Mouse (Mus musculus) urinary bladder, postnatal 10 days (tissue): ENCODE results near the gene 4931428F04Rik.

ENCODE experiments used
- DNase-seq: peaks from one replicate; pipeline ENCODE4 v3.0.0; 2022; ENCODE audit warnings: low spot score

The 4931428F04Rik gene

DNA sequence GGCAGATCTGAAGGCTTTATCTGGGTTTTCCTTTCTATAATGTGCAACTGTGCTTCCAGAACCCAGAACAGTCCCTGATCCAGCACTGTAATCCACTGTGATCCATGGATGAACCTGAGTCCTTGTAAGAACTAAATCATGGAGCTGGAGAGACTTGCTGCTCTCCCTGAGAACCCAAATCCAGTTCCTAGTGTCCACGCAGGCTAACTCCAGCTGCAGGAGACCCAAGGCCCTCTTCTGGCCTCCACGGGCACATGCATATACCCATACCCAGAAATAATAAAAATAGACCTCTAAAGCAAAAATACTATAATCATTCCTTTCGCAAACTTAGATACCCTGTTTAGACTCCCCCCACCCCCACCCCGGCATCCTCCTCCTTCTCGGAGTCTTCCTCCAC, 1.4 kb downstream of the 4931428F04Rik start:
- DNase-seq, result no peak

DNA sequence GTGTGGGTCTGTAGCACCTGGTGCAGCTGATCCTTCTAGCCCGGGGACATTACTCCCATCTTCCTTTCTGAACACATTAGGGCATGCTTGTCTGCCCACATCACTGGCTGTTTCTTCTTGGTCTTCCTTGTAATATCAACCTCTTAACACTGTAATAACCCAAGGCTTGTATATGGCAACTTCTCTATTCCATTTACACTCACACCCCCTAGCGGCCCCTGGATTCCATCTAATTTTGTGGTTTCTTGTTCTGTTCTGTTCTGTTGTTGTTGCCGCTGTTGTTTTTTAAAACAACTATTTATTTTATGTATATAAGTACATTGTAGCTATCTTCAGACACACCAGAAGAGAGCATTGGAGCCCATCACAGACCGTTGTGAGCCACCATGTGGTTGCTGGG, 2.8 kb downstream of the 4931428F04Rik start:
- no peak for DNase-seq

DNA sequence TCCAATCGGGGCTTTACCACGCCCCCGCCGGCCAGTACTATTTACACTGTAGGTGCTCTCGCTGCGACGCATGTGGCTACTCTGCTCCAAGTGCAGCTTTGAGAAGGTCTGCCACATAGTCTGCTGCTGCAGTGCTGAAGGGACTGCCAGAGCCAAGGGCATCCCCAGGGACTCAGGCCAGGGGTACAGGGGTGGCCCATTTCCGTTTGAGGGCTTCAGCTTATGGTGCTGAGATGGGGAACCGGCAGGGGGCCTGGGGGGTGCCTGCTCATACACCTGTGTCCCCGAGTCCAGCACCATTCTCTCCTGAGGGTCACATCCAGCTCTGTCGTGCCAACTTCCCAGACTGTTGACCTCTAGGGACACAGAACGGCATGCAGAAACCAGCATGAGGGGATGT, 4.2 kb downstream of the 4931428F04Rik start:
- no peak for DNase-seq

DNA sequence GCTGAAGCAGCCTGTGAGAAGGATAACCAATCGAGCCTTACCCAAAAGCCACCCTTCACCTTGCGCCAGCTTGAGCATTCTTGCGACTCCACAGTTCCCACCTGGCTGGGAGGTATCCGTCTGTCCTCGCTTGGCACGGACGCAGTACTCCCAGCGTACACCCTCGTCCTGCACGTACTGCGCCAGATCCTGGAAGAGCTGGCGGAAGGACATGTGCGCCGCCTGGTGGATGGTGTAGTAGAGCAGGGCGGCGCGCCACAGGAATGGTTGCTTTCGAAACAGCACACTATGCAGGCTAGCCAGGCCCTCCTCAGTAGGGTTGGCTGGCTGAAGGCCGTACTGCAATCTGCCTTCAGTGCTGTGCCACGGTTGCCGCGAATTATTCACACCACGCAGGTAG, 6.6 kb downstream of the 4931428F04Rik start:
- DNase-seq, result no peak

DNA sequence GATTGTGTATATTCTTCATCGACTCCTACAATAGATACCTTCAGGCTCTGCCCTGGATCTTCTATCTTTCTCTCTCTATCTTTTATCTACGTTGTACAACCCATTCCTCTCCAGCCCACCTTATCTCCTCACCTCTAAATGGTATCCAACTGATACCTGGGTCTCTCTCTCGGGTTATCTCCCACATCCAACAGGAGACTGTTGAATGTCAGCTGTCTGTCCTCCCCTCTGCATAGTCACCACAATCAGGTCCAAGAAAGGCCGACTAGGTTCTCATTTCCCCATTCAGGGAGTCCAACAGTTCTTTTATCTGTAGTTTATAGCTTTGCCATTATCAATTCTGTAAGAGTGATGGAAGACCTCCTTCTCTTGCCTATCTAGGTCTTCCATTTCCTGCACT, 7.4 kb downstream of the 4931428F04Rik start:
- DNase-seq, result no peak

DNA sequence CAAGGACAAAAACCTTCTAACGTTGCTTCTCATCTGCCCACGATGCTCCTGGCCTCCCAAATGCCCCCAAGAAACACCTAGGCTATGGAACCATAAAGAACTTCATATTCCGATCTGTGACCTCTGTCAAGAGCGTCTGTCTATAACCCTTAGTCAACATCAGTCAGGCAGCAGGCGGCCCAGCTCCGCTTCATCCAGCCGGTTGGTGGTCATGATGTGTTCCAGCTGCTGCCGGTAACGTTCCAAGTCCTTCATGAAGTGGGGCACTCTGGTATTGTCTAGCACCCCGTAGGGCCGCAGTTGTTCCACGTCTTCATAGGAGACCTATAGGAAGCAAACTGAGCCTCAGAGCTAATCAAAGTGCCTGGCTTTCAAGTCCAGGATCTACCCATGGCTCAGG, 7.8 kb downstream of the 4931428F04Rik start:
- no peak for DNase-seq

DNA sequence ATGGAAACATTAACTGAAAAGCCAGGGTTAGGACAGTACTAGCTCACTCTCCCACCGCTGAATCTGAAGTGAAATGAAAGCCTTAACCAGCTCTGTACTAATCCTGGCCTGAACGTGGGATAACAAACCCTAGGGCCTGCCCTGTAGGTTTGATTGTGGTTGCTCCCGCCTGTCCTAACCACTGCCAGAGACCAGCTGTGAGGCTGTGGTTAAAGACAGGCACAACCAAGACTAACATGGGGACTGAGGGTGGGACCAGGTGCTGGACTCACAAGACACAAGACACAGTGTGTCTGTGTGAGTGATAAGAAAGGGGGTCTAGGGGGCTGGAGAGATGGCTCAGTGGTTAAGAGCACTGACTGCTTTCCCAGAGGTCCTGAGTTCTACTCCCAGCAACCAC, 9.1 kb downstream of the 4931428F04Rik start:
- DNase-seq, result no peak

DNA sequence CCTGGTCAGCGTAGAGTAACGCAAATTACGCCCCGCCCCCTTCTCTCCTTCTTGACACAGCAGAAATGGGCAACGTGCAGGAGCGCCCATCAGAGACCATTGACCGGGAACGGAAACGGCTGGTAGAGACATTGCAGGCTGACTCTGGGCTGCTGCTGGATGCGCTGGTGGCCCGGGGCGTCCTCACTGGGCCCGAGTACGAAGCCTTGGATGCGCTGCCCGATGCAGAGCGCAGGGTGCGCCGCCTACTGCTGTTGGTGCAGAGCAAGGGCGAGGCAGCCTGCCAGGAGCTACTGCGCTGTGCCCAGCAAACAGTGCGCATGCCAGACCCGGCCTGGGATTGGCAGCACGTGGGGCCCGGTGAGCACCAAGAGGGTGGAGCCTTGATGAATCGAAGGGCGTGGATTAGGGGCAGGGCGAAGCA, 10.7 kb downstream of the 4931428F04Rik start:
- DNase-seq, result no peak

DNA sequence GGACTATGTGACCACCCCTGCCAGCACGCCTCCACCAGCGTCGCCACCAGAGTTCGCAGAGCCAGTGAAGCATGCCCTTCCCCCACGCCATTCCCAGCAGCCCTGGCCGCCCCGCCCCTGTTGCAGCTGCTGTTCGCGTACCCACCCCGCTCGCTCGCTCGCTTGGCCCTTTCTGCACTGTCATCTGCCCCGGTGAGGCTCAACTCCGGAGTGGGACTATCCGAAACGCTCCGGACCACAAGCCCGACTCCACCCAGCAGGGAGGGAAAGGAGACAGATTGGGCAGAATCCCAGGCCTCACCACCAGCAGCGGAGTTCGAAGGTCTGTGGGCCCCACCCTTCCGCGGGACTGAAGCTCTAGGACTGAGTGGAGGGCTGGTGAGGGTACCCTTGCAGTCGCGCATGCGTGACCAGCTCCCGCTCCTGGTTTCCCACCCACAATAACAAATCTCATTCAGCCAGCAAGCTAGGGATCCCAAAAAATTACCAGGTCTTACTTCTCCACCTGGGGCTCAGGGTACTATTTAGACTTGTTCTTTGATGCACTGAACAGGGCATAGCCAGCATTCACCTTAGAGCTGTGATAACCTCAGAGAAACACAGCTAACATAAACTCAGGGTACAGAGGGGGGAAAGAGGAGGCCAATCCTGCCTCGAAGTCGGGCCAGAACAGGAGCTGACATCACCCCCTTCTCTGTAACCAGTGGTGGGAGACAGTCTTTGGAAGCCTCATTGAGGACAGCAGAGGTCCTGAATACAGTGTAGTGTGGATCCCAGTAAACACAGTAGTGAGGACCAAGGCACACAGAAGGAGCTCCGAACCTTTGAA, 13.2 kb downstream of the 4931428F04Rik start:
- no peak for DNase-seq

DNA sequence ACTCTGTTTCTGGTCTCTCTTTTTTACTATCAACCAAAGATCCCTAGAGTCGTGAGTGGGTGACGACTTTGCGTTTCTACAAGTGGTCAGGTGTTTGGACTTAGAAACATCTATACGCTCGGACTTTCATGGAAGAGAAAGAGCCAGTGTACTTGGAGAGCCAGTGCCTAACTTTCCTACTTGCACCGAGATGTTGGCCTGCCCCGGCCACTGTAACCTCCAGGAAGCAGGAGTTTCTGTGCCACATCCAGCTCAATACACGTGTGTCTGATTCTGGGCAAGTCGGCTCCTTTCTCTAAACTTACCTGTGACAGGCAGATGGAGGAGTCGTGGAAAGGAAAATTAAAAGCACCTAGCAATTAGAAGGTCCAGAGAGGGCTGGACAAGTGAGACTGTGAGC, 13.8 kb downstream of the 4931428F04Rik start, which contains the start of gene Nol3:
Nol3 (plus strand) TSS at position 301 of the 400 bp plus-strand sequence.
- no peak for DNase-seq

DNA sequence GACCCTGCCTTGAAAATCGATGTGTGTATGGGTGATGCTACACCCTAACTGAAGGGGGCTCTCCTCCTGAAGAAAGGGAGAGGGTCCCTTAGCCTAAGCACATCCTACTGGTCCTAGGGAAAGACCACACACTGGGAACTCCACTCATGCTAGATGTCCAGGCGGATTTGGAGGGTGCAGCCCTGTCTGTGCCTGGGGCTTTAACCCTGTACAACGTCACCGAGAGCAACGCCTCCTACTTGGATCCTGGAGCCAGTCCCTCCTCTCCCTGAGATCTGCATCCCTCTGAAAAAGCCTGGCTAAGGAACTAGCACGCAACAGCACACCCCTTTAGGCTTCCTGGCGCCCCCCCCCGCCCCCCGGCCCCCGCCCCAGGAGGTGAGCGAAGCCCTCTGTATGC, 14.3 kb downstream of the 4931428F04Rik start:
- DNase-seq, result no peak

DNA sequence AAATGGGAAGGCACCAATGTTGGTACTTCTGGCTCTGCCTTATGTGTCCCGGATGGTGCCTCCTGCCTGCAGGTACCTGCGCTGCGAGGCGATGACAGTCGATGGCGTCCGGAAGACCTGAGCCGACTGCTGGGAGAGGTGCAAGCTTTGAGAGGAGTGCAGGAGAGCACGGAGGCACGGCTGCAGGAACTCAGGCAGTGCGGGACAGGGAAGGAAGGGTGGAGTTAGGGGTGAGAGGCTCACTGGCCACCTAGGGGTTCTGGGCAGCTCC, 18.8 kb downstream of the 4931428F04Rik start:
- DNase-seq, result no peak

DNA sequence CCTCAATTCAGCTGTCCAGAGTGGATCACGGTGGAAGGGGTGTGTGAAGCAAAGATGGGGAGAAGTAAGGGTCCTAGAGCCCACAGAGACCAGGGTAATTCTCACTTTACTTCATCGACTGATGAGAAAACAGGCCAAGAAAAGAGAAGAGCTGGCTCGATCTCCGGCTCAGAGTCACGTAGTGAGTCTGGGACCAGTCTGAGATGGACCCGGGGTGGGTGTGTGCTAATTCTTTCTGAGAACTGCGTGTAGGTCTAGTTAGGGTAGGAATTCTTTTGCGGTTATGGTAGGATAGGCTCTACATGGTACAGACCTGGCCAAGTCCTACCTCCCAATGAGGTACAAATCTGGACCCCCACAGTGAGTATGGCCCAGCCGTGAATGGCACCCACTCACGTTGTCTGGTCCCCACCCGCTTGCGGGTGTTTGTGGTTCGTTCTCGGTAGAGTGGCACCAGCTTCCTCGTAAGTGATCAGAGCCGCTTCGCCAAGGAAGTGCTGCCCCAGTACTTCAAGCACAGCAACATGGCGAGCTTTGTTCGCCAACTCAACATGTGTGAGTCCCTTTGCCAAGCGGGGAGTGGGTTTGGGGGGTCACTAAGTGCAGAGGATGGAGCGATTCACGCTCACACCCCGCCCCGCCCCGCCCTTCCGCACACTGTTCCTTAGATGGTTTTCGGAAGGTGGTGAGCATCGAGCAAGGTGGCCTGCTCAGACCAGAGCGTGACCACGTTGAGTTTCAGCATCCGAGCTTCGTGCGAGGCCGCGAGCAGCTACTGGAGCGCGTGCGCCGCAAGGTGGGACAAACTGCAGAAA, 19.4 kb downstream of the 4931428F04Rik start:
- DNase-seq, result no peak

DNA sequence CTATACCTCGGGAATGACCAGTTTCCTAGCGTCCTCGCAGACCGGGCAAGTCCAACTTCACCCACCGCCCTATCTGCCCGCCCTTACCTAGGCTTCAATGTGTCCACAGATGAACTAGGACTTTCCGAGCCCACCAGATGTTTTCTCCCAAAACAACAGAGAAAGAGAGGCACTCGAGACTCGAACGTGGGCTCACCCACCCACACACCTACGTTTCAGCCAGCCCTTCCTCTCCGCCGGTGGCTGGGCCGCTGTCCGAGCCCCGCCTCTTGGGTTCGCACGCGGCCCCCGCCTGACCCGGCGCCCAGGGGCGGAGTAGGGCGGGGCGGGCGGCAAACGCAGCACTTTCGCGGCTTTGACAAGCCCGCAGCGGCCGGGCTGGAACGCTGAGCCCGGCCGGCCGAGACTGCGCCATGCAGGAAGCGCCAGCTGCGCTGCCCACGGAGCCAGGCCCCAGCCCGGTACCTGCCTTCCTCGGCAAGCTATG, 20.2 kb downstream of the 4931428F04Rik start, which contains the start of gene Hsf4:
Hsf4 (plus strand) TSS at position 341 of the 487 bp plus-strand sequence.
- no peak for DNase-seq

DNA sequence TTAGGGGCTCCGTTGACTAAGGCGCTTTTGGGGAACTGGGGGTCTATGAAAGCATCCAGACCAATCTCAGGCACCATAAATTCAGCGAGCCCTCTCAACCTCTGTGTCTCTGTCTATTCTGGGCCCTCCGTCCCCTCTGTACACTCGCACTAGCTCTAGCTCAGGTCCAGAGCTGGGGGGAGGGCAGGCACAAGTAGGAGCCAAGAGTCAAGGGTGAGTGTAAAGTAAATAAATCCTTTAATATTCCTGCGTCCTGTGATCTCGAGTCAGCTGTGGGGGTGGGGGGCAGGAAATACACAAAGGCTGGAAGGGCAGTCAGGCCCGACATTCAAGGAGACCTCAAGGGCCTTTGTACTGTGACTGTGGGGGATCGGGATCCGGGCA, 20.6 kb downstream of the 4931428F04Rik start:
- DNase-seq, result no peak

DNA sequence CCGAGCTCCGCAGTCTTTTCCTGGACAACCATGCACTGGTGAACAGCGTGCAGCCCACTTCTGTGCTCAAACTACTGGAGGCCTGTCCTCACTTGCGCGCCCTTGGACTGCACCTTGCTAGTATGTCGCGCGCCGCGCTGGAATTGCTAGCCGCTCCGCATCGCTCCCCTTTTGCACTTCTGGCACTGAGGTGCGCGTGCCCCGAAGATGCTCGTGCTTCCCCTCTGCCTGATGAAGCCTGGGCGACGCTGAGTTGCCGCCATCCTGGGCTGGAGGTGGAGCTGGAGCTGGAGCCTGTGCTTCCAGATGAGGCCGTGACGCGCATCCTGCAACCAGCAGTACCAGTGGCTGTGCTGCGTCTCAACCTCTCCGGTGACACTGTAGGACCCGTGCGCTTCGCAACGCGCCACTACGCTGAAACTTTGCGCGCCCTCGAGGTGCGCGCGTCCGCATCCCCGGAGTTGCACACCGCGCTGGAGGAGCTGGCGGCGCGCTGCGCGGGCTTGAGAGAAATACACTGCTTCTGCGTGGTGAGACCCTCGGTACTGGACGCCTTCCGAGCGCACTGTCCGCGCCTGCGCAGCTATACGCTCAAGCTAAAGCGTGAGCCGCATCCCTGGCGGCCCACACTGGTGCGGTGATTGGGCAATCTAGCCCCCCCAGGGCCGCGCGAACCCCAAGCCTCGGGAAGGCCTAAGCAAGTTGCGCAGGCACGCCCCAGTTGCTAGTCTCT, 21.2 kb downstream of the 4931428F04Rik start:
- DNase-seq, result no peak

DNA sequence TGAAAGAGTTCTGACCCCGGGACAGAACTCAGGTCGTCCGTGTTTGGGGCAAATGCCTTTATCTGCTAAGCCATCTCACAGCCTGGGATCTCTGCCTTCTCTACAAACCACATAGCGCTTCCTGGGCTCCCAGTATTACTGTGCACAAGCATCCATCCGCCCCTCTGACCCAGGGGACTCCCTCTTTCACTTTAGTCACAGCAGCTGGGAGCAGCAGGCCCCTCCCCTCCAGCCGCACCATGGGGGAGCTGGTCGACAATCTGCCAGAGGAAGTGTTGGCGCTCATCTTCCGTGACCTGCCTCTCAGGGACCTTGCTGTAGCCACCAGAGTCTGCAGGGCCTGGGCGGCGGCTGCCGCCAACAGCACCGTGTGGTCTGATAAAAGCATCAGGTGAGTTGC, 22.9 kb downstream of the 4931428F04Rik start:
- DNase-seq, result no peak

DNA sequence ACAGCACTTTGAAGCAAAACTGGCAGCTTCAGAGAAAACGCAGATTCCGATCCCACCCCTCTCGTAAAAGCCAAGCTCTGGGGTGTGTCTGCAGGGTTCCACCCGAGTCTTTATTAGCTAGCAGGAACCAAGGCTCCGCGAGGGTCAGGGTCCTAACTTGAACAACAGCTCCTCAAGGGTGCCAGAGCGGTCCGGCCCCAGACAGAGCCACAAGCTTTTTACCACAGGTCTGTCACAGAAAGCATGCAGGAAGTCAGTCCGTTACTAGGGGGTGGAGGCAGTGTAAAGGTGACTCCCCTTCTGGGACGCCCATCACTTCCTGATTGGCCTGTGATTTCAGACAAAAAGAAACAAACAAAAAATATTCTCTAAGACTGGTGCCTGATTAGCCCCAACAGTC, 24.5 kb downstream of the 4931428F04Rik start:
- no peak for DNase-seq

DNA sequence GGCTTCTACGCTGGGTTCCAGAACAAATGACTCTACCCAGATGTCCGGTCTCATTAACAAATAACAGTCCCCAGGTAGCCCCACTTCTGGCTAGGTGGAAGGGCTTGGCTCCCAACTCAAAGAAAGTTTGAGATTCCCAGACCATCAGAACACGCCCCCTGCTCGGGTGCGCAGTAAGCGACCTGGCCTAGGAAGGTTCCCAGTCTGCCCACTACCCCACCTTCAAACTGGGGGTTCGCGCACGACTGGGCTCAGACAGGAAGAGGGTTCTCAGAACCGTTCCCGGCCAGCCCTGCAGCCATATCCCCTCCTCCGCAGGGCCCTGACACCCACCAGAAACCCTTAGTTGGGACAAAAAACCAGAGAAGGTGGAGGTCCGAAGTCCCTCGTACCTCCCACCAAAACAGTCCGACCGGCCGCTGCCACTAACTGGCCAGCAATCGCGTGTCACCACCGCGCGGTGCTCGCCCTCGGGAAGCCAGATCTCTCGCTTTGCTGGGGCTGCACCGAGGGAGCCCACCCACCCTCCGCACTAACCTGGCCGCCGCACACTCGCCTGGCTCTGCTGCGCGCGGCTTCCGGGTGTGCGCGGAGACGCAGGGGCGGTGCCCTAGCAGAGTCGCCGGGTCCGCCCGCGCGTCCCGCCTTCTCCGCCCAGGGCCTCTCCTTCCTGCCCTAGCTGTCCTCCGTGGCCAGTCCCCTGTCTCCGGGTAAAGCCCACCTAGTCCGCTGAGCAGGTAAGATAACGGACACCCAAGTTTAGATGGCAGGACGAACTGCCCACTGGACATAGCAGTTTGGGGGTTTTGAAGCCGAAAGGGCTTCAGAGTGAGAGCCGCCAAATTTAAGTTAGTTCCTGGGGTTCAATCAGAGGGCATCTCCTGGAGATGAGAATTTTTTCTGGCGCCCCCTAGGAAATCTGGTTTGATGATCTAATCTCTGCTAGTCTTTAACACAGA, 25.4 kb downstream of the 4931428F04Rik start, which contains the start of the genes Tradd and Fbxl8:
Tradd (minus strand) TSS at position 586 of the 959 bp plus-strand sequence.
Fbxl8 (plus strand) TSS at position 625 of the 959 bp plus-strand sequence.
- DNase-seq, result no peak

DNA sequence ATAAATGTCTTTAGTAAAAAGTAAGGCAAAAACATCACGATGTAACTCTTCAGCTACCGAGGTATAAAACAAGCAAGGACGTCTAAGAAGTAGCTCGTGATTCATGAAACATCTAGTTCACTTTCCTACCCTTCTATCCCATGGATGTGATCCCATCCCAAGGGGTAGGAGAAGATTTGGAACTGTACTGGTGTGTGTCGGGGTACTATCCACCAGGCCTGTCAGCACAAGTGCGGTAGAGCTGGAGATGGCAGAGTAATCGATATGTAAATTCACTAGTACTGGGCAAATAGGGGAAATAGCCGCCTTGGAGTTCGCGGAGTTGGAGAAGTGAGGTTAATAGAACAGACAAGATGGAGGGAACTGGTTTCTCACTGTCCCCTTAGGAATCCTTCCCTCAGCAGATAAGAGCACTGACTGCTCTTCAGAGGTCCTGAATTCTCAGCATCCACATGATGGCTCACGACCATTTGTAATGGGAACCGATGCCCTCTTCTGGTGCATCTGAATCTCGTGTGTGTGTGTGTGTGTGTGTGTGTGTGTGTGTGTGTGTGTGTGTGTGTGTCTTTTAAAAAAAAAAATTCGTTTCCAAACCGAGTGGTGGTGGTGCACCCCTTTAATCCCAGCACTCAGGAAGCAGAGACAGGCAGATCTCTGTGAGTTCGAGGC, 26.3 kb downstream of the 4931428F04Rik start:
- DNase-seq, result no peak
